Mouse (Mus musculus): ENCODE measurements around the gene Trio. TPM values are rescaled to one million over a fixed set of nuclear protein-coding genes. Genes with fewer than 3 reads are reported as not detected.
A peak's percentile ranks its signal among the peaks of the same experiment; 100 is the strongest.

The Trio gene
- total RNA-seq, 2 experiments from 2014 or later, result 187 to 198 TPM

DNA sequence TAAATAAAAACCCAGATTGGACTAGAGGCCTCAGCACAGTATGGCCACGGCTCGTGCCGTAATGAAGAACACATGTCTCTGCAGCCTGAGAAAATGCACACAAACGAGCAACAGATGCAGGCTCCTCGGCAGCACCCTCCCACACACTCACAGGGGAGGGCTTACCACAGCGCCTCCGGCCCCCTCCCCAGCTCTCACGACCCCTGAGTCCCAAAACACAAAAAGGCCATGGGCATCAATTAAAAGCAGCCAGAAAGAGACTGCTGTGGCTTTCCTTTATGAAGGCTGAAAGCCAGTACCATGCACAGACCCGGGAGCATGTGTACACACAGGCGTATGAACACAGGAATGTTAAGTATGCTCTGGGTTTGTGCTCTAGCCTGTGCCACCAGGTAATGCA, 245.8 kb downstream of the Trio start:
- no peak for DNase-seq (ENCODE audit: extremely low spot score in 1 of 2, low spot score in 2 of 2)
- intact Hi-C loops (cut with DNase I), result no loop called here

DNA sequence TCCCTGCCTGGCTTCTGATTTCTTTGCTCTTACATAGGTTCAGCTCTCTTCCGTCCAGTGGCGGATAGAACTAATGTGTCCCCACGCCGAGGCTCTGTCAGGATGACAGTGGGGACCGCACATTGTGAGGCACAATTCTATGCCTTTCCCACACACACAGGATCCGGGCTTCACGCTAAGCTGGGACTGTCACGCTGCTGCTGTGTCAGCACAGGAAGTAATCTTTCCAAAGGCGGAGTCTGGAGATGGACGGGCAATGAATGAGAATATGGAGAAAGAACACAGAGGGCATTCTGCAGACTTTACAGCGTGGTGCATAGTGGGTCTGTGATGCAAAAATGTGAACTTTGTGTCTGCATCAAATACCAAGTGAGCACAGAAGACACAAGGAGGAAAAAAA, 246.2 kb downstream of the Trio start:
- no peak for DNase-seq (ENCODE audit: extremely low spot score in 1 of 2, low spot score in 2 of 2)
- intact Hi-C loops (cut with DNase I), result no loop called here

DNA sequence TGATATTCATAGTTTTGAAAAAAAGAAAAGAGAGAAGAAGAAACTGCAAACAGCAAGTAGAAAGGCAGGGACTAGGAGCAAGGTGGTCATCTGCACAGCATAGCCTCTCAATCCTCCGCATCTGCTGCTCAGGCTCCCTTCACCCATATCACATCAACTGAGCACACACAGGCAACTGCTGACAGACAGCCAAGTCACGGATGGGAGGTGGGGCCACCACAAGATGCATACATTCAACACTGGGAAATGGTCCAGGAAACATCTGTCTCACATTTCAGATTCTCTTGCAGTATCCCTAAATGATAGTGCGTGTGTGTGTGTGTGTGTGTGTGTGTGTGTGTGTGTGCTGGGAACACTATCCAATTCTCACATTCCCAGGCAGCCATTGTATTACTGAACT, 247.4 kb downstream of the Trio start:
- DNase-seq (ENCODE audit: extremely low spot score in 1 of 2, low spot score in 2 of 2), result no peak
- intact Hi-C loops (cut with DNase I), result no loop called here

DNA sequence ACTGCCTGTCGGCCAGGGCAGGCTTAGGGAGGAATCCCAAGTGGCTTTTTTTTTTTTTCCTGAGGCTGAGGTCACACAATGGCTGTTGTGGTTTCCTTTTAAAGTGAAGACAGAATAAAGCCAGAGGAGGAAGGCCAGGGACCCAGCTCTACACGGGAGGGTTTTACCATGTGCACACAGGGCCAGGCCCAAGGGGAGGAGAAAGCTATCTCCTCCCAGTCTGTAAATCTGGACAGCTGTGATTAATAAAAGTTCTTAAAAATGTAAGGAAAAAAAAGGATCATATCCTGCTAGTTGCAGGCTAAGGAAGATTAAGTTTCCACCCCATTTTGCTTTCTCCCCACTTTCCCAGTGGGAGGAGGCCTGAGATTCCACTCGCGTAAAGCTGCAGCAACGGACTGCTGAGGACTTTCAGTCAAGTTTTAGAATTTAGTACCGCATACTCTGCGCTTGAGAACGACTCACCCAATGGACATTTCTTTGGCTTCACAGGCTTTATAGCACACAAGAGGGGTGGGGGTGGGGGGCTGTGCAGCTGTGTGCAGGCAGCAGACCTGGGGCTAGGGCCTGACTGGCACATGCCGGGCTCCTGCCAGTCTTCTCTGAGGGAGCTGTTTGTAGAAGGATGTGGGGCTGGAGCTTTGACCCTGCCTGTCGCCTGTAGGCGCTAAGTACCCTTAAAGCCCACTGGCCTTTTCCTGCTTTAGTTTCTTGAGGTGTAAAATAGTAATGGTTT, 248.0 kb downstream of the Trio start:
- intact Hi-C loops (cut with DNase I), result no loop called here
- DNase-seq (ENCODE audit: extremely low spot score in 1 of 2, low spot score in 2 of 2), result no peak

DNA sequence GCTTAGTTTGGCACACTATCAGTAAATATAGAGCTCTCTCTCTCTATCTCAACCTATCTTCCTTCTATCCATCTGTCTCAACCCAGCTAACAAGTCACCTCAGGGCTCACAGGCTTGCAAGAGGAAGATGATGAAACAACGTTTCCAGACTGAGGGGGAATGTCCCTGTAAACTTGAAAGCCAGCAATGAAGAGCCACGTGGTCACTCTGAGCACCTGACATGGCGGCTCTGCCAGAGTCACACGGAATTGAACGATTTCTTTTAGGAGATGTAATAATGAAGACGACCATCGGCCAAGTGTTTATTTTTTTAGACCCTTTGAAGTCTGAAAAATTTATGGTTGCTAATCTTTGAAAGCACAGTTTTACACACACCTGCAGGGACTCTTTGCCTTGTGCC, 251.2 kb downstream of the Trio start:
- no peak for DNase-seq (ENCODE audit: extremely low spot score in 1 of 2, low spot score in 2 of 2)
- intact Hi-C loops (cut with DNase I), result loop anchor here (5.0 kb wide), 1 partner anchor 33 kb away; no protein-coding TSS in a partner anchor

DNA sequence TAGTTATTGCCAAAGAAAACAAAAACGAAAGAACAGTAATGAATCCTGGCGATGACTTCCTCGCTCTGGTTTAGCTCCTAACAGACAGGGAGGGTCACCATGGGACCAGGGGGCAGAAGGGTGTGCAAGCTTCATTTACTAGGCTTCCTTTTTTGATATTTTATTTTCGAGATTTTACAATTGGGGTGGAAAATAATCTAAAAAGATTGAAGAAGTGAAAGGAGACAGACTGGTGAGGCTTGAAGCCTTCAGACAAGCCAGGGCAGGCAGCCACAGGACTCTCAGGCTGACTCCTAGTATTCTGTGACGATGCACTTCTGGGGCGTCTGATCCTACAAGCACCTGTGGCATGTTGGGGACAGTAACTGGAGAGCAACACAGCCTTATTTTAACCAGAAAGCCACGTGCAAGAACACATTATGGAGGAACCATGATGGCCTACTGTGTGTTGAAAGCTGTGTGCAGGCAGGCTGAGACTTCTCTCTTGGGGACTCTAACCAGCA, 253.5 kb downstream of the Trio start:
- no peak for DNase-seq (ENCODE audit: extremely low spot score in 1 of 2, low spot score in 2 of 2)
- intact Hi-C loops (cut with DNase I), result loop anchor here (5.0 kb wide), 1 partner anchor 35 kb away; no protein-coding TSS in a partner anchor

DNA sequence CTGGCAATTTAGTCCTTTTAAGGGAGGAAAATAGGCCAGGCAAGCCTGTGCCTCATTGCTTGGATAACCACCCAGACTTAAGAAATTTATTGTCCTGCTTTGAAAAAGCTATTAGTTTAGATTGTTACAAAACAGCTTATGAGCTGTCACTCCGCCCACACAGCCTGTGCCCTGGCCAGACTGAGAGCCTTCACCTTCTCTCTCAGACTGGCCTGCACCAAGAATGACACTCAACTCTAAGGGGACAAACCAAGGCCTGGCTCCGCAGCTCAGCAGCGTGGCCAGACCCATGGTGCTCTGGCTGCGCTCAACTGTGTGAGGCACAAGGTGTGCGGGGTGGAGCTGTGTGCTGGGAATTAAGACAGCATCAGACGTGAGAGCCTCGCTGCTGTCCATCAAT, 254.1 kb downstream of the Trio start:
- intact Hi-C loops (cut with DNase I), result loop anchor here (5.0 kb wide), 1 partner anchor 36 kb away; no protein-coding TSS in a partner anchor
- DNase-seq (ENCODE audit: extremely low spot score in 1 of 2, low spot score in 2 of 2), result no peak

DNA sequence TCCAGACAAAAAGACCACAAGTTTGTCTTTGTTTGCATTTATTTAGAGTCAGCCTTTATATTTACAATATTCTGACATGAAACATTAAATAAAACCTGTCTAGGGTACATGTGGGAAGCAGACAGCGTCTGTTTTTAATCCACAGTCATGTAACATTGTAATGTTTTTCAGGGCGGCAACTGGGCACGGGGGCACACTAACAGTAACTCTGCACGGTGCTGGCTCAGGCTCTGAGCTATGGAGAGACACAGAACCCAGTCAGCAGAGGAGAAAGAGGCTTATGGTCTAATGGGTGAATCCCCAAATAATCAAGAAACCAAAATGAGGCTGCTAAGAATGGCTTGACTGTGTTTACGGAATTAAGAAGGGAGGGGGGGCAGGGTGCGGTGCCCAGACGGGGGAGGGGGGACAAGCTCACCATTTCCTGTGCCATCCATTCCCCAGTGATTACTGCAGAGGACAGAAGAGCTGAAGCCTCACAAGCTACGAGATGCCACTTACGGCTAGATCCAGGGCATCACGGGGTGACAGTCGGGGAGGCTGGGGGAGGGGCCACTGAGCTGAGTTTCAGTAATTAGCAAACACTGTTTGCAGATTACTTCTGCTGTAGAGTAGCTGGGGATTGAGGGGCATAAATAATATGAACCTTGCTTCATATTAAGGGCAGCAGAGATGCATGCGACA, 255.0 kb downstream of the Trio start:
- intact Hi-C loops (cut with DNase I), result loop anchor here (5.0 kb wide), 1 partner anchor 37 kb away; no protein-coding TSS in a partner anchor
- DNase-seq (ENCODE audit: extremely low spot score in 1 of 2, low spot score in 2 of 2), result no peak

DNA sequence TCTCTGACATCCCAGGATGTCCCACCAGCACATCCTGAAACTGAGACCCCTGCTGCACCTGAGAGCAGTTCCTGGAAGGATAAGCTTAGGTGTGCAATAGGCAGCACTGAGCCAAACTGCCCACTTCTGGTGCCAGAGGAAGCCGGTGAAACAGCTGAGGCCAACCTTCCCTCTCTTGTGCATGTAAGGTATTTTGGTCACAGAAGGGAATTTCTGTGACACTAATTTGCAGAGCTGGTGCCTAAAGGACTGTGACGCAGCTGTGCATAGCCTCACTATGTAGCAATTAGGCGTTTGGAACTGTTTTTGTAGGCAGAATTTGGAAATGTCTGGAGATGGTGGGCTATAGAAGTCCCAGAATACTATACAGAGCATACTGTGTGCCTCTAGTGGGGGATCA, 264.2 kb downstream of the Trio start:
- no peak for DNase-seq (ENCODE audit: extremely low spot score in 1 of 2, low spot score in 2 of 2)
- intact Hi-C loops (cut with DNase I), result no loop called here

DNA sequence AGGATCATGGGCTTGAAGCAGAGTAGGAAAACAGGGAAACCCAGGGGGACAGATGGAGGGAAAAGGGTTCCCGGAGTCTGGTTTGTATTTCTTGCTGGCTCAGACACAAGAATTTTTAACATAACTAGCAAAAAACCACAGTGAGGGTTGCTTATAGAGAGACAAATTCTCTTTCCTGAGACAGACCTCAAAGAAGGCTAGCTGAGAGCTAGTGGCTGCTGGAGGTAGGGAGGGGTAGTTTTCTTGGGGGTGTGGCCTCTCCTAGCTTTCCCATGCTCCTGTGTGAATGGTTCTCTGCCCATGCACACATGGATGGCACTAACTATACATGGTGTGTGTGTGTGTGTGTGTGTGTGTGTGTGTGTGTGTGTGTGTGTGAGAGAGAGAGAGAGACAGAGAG, 265.0 kb downstream of the Trio start:
- intact Hi-C loops (cut with DNase I), result no loop called here
- no peak for DNase-seq (ENCODE audit: extremely low spot score in 1 of 2, low spot score in 2 of 2)

DNA sequence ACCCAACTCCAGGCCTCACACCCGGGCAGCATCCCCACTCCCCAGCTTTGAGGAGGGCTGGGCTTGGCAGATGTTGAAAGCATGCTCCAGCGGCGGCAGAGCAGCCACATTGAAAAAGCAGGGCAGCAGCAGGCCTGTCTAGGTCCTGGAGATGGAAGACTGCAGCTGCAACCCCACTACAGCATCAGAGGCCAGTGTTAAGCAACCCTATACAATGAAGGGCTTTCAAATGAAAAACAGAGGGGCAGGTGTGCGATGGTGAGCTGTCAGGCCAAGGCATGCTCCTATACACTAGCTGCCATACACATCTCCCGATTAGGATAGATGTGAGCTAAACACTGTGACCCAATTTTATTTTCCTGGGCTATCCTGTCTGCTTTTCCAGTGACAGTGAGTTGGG, 265.8 kb downstream of the Trio start:
- intact Hi-C loops (cut with DNase I), result no loop called here
- no peak for DNase-seq (ENCODE audit: extremely low spot score in 1 of 2, low spot score in 2 of 2)

DNA sequence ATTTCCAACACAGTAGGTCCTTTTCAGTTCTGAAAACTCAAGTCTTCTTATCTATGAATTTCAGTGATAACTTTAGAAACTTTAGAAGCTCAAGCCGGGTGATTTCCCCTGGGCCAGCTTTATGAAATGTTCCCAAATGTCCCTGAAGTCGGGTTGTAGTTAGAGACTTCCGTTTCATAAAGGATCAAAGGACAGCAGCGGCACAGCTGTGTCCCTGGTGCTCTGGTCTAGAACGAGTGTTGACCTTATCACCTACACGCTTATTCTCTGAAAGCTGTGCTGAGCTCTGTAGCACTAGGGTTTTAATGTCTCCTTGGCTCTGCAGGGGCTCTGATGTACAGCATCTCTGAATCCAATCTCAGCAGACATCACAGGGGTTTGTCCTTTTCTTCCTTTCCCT, 267.0 kb downstream of the Trio start:
- no peak for DNase-seq (ENCODE audit: extremely low spot score in 1 of 2, low spot score in 2 of 2)
- intact Hi-C loops (cut with DNase I), result no loop called here

DNA sequence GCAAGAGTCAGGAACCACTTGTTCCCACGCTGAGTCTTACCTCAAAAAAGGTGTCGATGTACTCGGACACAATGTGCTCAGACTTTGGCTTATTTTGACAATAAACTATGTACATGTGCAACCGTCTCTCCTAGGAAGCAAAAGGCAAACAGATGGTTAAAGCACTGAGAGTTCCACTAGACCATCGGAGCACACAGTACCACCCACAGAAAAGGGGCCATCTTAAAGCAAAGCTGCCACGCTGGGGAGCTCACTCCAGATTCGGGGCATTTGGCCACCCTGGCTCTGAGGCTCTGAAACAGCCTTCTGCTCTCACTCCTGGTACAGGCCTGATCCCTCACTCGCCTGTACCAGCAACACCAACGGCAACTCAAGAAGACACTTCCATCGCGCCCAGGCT, 269.2 kb downstream of the Trio start:
- intact Hi-C loops (cut with DNase I), result no loop called here
- no peak for DNase-seq (ENCODE audit: extremely low spot score in 1 of 2, low spot score in 2 of 2)

DNA sequence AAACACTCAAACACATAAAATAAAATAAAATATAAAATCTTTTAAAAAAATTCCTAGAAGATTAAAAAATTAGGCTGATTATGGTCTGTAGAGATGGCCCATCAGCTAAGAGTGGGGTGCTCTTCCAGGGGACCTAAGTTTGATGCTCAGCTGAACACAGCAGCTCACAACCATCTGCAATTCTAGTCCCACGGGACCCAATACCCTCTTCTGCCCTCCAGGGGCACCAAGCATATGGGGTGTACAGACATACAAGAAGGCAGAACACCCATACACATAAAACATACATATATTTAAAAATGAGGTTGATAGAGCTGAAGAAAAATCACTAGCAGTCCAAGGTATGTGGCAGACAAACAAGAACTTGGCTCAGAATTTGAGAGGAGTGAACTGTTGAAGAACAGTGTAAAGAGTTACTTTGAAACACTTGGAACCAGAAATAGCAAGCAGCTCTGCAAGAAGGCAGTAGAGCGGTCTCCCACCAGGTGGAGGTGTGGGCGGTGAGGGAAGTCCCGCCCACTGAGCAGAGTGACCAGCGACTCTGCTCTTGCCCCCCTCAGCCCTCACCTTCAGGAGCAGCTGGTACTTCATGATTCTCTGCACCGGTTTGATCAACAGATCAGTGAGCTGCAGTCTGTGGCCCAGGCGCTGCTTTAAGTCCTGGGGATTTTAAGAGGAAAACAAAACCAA, 270.9 kb downstream of the Trio start:
- intact Hi-C loops (cut with DNase I), result loop anchor here (5.0 kb wide), 1 partner anchor 68 kb away; no protein-coding TSS in a partner anchor
- DNase-seq (ENCODE audit: extremely low spot score in 1 of 2, low spot score in 2 of 2), result no peak

DNA sequence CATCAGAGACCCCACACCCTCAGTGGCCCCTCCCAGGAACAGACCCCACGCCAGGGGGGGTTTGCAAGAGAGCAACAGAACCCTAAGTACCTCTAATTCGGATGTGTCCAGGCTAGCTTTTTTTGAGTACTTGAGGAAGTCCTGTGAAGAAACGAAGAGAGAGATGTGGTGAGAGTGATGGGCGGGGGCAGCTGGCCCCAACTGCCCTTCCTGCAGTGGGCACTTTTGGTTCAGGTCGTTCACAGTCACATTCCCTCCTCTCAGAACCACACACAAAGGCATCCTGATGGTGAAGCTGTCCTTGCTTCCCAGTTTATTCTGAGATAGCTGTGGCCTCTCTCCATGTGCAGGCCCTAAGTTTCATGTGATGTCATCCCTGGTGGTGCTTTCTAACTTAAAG, 271.7 kb downstream of the Trio start:
- no peak for DNase-seq (ENCODE audit: extremely low spot score in 1 of 2, low spot score in 2 of 2)
- intact Hi-C loops (cut with DNase I), result loop anchor here (5.0 kb wide), 1 partner anchor 68 kb away; no protein-coding TSS in a partner anchor

DNA sequence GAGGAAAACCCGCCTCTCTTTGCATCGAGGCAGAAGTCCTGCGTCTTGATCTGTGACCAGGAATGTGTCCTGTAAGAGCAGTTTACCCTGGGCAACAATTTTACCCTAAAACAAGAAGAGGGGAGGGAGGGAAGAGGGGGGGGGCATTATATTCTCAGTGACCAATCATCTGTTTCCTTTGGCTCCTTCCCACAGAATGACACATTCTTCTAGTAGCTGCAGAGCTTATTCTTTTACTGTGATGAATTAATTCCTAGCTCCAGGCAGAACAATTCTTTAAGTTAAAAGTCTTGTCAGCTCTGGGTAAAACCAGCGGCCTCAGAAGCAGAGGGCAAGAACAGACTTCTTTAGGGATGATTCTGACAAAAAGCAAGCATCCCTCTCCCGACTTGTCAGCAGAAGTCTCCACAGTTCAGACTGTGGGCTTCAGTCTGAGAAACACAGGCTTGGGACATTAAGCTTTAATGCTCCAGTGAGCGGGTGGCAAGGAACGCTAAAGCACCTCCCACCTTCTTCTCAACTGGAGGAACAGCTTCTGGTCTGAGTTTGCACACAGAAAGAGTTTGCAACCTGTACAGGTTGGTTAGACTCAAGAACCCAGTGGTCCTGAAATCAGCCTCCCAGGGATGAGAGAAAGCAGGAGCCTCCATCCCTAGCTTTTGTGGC, 272.8 kb downstream of the Trio start:
- DNase-seq (ENCODE audit: extremely low spot score in 1 of 2, low spot score in 2 of 2), result no peak
- intact Hi-C loops (cut with DNase I), result loop anchor here (5.0 kb wide), 1 partner anchor 69 kb away; no protein-coding TSS in a partner anchor

DNA sequence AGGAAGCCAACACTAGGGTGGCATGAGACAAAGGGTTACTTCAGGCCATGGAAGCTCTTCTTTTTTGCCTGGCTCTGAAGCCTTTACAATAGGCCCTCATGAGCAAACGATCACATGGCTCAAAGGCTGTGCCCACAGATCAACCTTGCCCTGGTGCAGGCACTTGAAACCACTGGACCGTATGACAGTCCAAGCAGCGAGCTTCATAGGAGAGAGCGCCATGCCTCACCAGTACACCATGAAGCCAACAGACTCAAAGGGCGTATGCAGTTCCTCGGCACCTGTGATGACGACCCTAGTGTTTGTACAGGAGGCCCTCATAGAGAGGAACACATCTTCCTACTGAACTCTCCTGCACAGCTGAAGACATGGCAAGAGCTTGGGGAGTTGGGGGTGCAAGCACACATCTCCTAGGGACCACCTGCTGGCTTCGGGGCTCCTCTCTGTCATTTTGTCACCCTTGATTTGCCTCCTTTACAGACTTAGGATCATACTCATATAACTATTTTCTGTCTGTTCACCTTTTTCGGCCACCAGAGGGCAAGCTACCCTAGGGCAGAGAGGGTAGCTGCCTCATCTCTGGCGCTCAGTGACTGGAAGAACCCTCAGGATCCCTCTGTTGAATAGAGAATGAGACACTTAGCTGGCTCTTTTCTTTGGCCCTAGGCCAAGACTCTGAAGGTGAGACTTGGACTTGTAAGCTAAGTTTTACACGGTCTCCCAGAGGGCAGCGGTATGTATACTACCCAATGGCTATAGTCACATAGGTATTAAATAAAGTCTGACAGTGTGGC, 273.8 kb downstream of the Trio start:
- DNase-seq (ENCODE audit: extremely low spot score in 1 of 2, low spot score in 2 of 2), result peak; percentile 44 to 72
- intact Hi-C loops (cut with DNase I), result loop anchor here (5.0 kb wide), 1 partner anchor 70 kb away; no protein-coding TSS in a partner anchor

DNA sequence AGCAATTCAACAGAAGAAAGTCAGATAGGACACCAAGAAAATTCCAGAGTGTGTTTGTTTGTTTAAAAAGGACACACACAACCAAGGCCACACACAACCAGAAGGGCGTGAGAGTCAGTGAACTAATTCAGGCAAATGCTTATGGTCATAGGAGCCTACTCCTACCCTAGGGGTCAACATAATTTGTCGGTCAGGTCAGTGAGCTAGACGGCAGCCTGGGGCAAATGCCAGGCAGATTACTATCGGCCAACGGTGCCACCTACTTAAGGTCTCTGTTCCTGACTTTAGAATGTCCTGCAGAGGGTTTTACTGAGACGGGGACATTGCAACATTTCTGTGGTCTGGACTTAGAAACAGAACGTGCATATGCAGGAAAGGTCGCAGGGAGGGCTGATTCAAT, 276.9 kb downstream of the Trio start:
- no peak for DNase-seq (ENCODE audit: extremely low spot score in 1 of 2, low spot score in 2 of 2)
- intact Hi-C loops (cut with DNase I), result no loop called here

All from left cerebral cortex, postnatal 10 days (tissue).